Mouse (Mus musculus) right cerebral cortex, postnatal 36 days (tissue): ENCODE measurements around the gene Fam129b.

Experiments used
- DNase-seq, 2 experiments: peaks; one replicate each; pipeline ENCODE4 v3.0.0; 2022; ENCODE audit warnings: low spot score in 2 of 2, mixed read lengths in 1 of 2

The Fam129b gene

GRCm38 (mm10) chr2:32891278-32891677 lies 15.4 kb downstream of the Fam129b start:
- DNase-seq: no peak

GRCm38 (mm10) chr2:32892490-32892889 lies 16.6 kb downstream of the Fam129b start:
- no peak for DNase-seq

- DNase-seq: no peak
These were observed 18.2 kb downstream of the Fam129b start for GRCm38 (mm10) chr2:32894097-32894496.

- no peak for DNase-seq
These were observed 19.7 kb downstream of the Fam129b start for GRCm38 (mm10) chr2:32895606-32896106.

GRCm38 (mm10) chr2:32896507-32897147 lies 20.7 kb downstream of the Fam129b start:
- no peak for DNase-seq

GRCm38 (mm10) chr2:32898983-32899382 lies 23.1 kb downstream of the Fam129b start:
- DNase-seq: no peak

GRCm38 (mm10) chr2:32902126-32902525 lies 26.2 kb downstream of the Fam129b start:
- DNase-seq: no peak

- no peak for DNase-seq
These were observed 27.6 kb downstream of the Fam129b start for GRCm38 (mm10) chr2:32903470-32903869.

- DNase-seq: no peak
These were observed 28.7 kb downstream of the Fam129b start for GRCm38 (mm10) chr2:32904637-32905036.

GRCm38 (mm10) chr2:32905297-32905696 lies 29.4 kb downstream of the Fam129b start:
- DNase-seq: no peak

GRCm38 (mm10) chr2:32907442-32907841 lies 31.5 kb downstream of the Fam129b start:
- no peak for DNase-seq

GRCm38 (mm10) chr2:32908272-32908671 lies 32.4 kb downstream of the Fam129b start:
- DNase-seq: no peak

- no peak for DNase-seq
These were observed 32.9 kb downstream of the Fam129b start for GRCm38 (mm10) chr2:32908796-32909195.

- no peak for DNase-seq
These were observed 35.8 kb downstream of the Fam129b start for GRCm38 (mm10) chr2:32911639-32912182.

- DNase-seq: peak; percentile 61 to 68
These were observed 36.4 kb downstream of the Fam129b start for GRCm38 (mm10) chr2:32912210-32912804.

- DNase-seq: no peak
These were observed 38.4 kb downstream of the Fam129b start for GRCm38 (mm10) chr2:32914362-32914761.

GRCm38 (mm10) chr2:32914896-32915295 lies 39.0 kb downstream of the Fam129b start:
- no peak for DNase-seq

GRCm38 (mm10) chr2:32917526-32917925 lies 41.6 kb downstream of the Fam129b start:
- peak; percentile 79 to 86 for DNase-seq

GRCm38 (mm10) chr2:32918391-32918790 lies 42.5 kb downstream of the Fam129b start:
- DNase-seq: no peak

GRCm38 (mm10) chr2:32921235-32921634 lies 45.3 kb downstream of the Fam129b start:
- DNase-seq: no peak

GRCm38 (mm10) chr2:32921801-32922380 lies 46.0 kb downstream of the Fam129b start:
- no peak for DNase-seq

- no peak for DNase-seq
These were observed 46.6 kb downstream of the Fam129b start for GRCm38 (mm10) chr2:32922564-32922963.
